Mouse (Mus musculus) stomach, postnatal 0 days (tissue): ENCODE measurements around the gene Epb41. TPM values are rescaled to one million over a fixed set of nuclear protein-coding genes. Genes with fewer than 3 reads are reported as not detected.

Experiments
- ATAC-seq: fragments of 200-750 bp; cut with Nextera tagmentation; 2 replicates; pipeline ENCODE4 v1.8.0; 2017; ENCODE audit not compliant: low FRiP score, low TSS enrichment
- DNase-seq: peaks from one replicate; pipeline ENCODE4 v3.0.0-alpha.2; 2016; ENCODE audit warnings: low spot score
- H3K27ac ChIP-seq: fragments of 300-500 bp; sonication (generic); replicated peaks from 2 replicates; pipeline ENCODE4 v1.5.1; 2014; ENCODE audit warnings: mild to moderate bottlenecking, control low read depth
- H3K27me3 ChIP-seq: fragments of 300-500 bp; sonication (generic); 2 replicates; pipeline ENCODE4 v1.6.1; 2014; ENCODE audit warnings: low read length; ENCODE audit not compliant: control insufficient read depth, insufficient read depth
- H3K36me3 ChIP-seq: fragments of 300-500 bp; sonication (generic); 2 replicates; pipeline ENCODE4 v1.6.1; 2014; ENCODE audit warnings: low read length, mixed read lengths; ENCODE audit not compliant: control insufficient read depth, insufficient read depth
- H3K4me1 ChIP-seq: fragments of 300-500 bp; sonication (generic); replicated peaks from 2 replicates; pipeline ENCODE4 v1.6.1; 2014; ENCODE audit warnings: antibody characterized with exemption; ENCODE audit not compliant: control insufficient read depth, insufficient read depth
- H3K4me2 ChIP-seq: fragments of 300-500 bp; sonication (generic); replicated peaks from 2 replicates; pipeline ENCODE4 v1.6.1; 2014; ENCODE audit warnings: low read depth, mild to moderate bottlenecking, control low read depth, moderate library complexity
- H3K4me3 ChIP-seq: fragments of 300-500 bp; sonication (generic); 2 replicates; pipeline ENCODE4 v1.5.1; 2014; ENCODE audit warnings: low read depth, low read length, control low read depth
- H3K9ac ChIP-seq: fragments of 300-500 bp; sonication (generic); 2 replicates; pipeline ENCODE4 v1.6.1; 2014; ENCODE audit warnings: mild to moderate bottlenecking, low read length, control low read depth, mixed read lengths
- H3K9me3 ChIP-seq: fragments of 300-500 bp; sonication (generic); 2 replicates; pipeline ENCODE4 v1.6.1; 2016; ENCODE audit warnings: low read length; ENCODE audit not compliant: control insufficient read depth
- CTCF ChIP-seq: IDR thresholded peaks from 2 replicates; pipeline ENCODE4 v1.5.1; 2016; ENCODE audit warnings: antibody characterized with exemption, low read depth, mild to moderate bottlenecking, moderate library complexity
- EP300 ChIP-seq: optimal IDR thresholded peaks from 2 replicates; pipeline ENCODE3; 2016; ENCODE audit warnings: antibody characterized with exemption
- WGBS: fragments of 180-500 bp; shearing (Covaris S2); extraction: QIAGEN DNeasy Blood & Tissue Kit; methylation state at CpG from one replicate; pipeline ENCODE4 v1.1.7; 2014; 5-methylcytosine and 5-hydroxymethylcytosine counted together
- polyA plus RNA-seq: library from polyadenylated mRNA; unstranded; fragments of >200 nt; fragmentation: Nextera tagmentation; extraction: Ambion mirVana; gene quantifications from 2 replicates; pipeline ENCODE4 v1.2.1, GENCODE M21; 2015

Gene Epb41
- polyA plus RNA-seq, 1 experiment from 2014 or later: 24.3 TPM

GRCm38 (mm10) chr4:132113411-132114095, 38.4 kb upstream of the Epb41 start:
- ATAC-seq: peak; percentile 53
- Histone ChIP-seq H3K27me3 (no peaks in the 10 kb centered on the region), H3K36me3 (no peaks in the 10 kb centered on the region), H3K9me3 (no peaks in the 10 kb centered on the region), H3K4me2 (peak overlapping the region; percentile 52), H3K4me3 (peak overlapping the region; percentile 29), H3K4me1 (no peaks in the 10 kb centered on the region), H3K27ac (no peak overlapping the region), H3K9ac (peak overlapping the region; percentile 38; the same call in 1 of the 2 replicates)
- peak; percentile 41 for TF ChIP-seq CTCF
- no peak for TF ChIP-seq EP300
- 33% methylated on average over 53 of the region's 53 CpGs for WGBS
- DNase-seq: peak; percentile 60

GRCm38 (mm10) chr4:132111227-132111626, 36.1 kb upstream of the Epb41 start:
- 69% methylated on average over 4 of the region's 4 CpGs for WGBS
- TF ChIP-seq EP300 (no peak), CTCF (no peak)

GRCm38 (mm10) chr4:132108221-132108620, 33.1 kb upstream of the Epb41 start:
- Histone ChIP-seq H3K4me3 (no peak overlapping the region), H3K4me1 (no peaks in the 10 kb centered on the region), H3K9me3 (no peaks in the 10 kb centered on the region), H3K36me3 (no peaks in the 10 kb centered on the region), H3K9ac (no peak overlapping the region), H3K27me3 (no peaks in the 10 kb centered on the region), H3K27ac (no peak overlapping the region), H3K4me2 (no peak overlapping the region)
- no peak for ATAC-seq
- 92% methylated on average over 7 of the region's 7 CpGs for WGBS
- TF ChIP-seq CTCF: no peak
- no peak for TF ChIP-seq EP300
- no peak for DNase-seq

More at GRCm38 (mm10) chr4:132111227-132111626, 36.1 kb upstream of the Epb41 start:
- Histone ChIP-seq H3K27ac (no peak overlapping the region), H3K4me1 (no peaks in the 10 kb centered on the region), H3K4me3 (no peak overlapping the region), H3K27me3 (no peaks in the 10 kb centered on the region), H3K36me3 (no peaks in the 10 kb centered on the region), H3K9ac (no peak overlapping the region), H3K4me2 (no peak overlapping the region), H3K9me3 (no peaks in the 10 kb centered on the region)
- no peak for ATAC-seq
- DNase-seq: no peak

- Histone ChIP-seq H3K9ac (no peak overlapping the region), H3K4me1 (no peaks in the 10 kb centered on the region), H3K27me3 (no peaks in the 10 kb centered on the region), H3K4me3 (no peak overlapping the region), H3K9me3 (no peaks in the 10 kb centered on the region), H3K4me2 (no peak overlapping the region), H3K36me3 (no peaks in the 10 kb centered on the region), H3K27ac (no peak overlapping the region)
- WGBS: 16% methylated on average over 3 of the region's 3 CpGs
- no peak for TF ChIP-seq EP300
- peak; percentile 75 for TF ChIP-seq CTCF
- ATAC-seq (no peak), DNase-seq (no peak)
These were observed 26.0 kb upstream of the Epb41 start for GRCm38 (mm10) chr4:132101152-132101551.

- H3K4me2 ChIP-seq: no peak overlapping the region
- H3K9ac ChIP-seq: no peak overlapping the region
- no peaks in the 10 kb centered on the region for H3K27me3 ChIP-seq
- no peaks in the 10 kb centered on the region for H3K4me1 ChIP-seq
- no peaks in the 10 kb centered on the region for H3K36me3 ChIP-seq
- 67% methylated on average over 5 of the region's 5 CpGs for WGBS
- ATAC-seq (no peak), DNase-seq (no peak)
- no peaks in the 10 kb centered on the region for H3K9me3 ChIP-seq
- TF ChIP-seq CTCF: no peak
- H3K27ac ChIP-seq: no peak overlapping the region
- H3K4me3 ChIP-seq: no peak overlapping the region
These were observed 24.4 kb upstream of the Epb41 start for GRCm38 (mm10) chr4:132099548-132099947.

- Histone ChIP-seq H3K27me3 (no peaks in the 10 kb centered on the region), H3K27ac (no peak overlapping the region), H3K9me3 (no peaks in the 10 kb centered on the region), H3K4me2 (no peak overlapping the region), H3K9ac (no peak overlapping the region), H3K36me3 (no peaks in the 10 kb centered on the region), H3K4me1 (no peaks in the 10 kb centered on the region), H3K4me3 (no peak overlapping the region)
- DNase-seq: no peak
- no peak for TF ChIP-seq EP300
- TF ChIP-seq CTCF: no peak
- peak; percentile 67; the same call in 1 of the 2 replicates for ATAC-seq
- 46% methylated on average over 7 of the region's 7 CpGs for WGBS
These were observed 19.9 kb upstream of the Epb41 start for GRCm38 (mm10) chr4:132095043-132095442.
